Mouse (Mus musculus) neutrophil, adult 5-6 weeks (primary cell): ENCODE data around the gene Trak1. TPM values are rescaled to one million over a fixed set of nuclear protein-coding genes. Genes with fewer than 3 reads are reported as not detected.

Source experiments
- ATAC-seq: fragments of 151-379, 151-347 bp; 2 replicates; pipeline ENCODE4 v1.8.0; 2017; ENCODE audit warnings: mild to moderate bottlenecking, moderate TSS enrichment; ENCODE audit not compliant: insufficient number of reproducible peaks, poor library complexity, low FRiP score, severe bottlenecking; ENCODE audit errors: extremely low read depth
- total RNA-seq: library from RNA; stranded (forward); fragments of 200-1000 nt; gene quantifications from 2 replicates; pipeline ENCODE4 v1.2.3, GENCODE M21; 2017

Gene Trak1
- total RNA-seq, 1 experiment from 2014 or later, result 45.3 TPM

GRCm38 (mm10) chr9:121357582-121358275 is 60.4 kb downstream of the Trak1 start:
- no peak for ATAC-seq

GRCm38 (mm10) chr9:121358418-121358817 is 61.1 kb downstream of the Trak1 start:
- ATAC-seq, result no peak

GRCm38 (mm10) chr9:121359266-121359972 is 62.1 kb downstream of the Trak1 start:
- ATAC-seq, result no peak

GRCm38 (mm10) chr9:121360327-121360954 is 63.1 kb downstream of the Trak1 start:
- ATAC-seq, result peak; percentile 31

GRCm38 (mm10) chr9:121361010-121361409 is 63.7 kb downstream of the Trak1 start:
- ATAC-seq, result peak; percentile 47; the same call in 1 of the 2 replicates

GRCm38 (mm10) chr9:121363932-121364331 is 66.6 kb downstream of the Trak1 start:
- ATAC-seq, result no peak

- no peak for ATAC-seq
These were observed 69.0 kb downstream of the Trak1 start for GRCm38 (mm10) chr9:121366135-121366863.

- ATAC-seq, result no peak
These were observed 69.6 kb downstream of the Trak1 start for GRCm38 (mm10) chr9:121366864-121367245.

- no peak for ATAC-seq
These were observed 72.3 kb downstream of the Trak1 start for GRCm38 (mm10) chr9:121369573-121369972.

GRCm38 (mm10) chr9:121371346-121371891 is 74.1 kb downstream of the Trak1 start:
- no peak for ATAC-seq

- peak; percentile 13; the same call in 1 of the 2 replicates for ATAC-seq
These were observed 74.8 kb downstream of the Trak1 start for GRCm38 (mm10) chr9:121371946-121372646.

- no peak for ATAC-seq
These were observed 75.8 kb downstream of the Trak1 start for GRCm38 (mm10) chr9:121373107-121373506.

GRCm38 (mm10) chr9:121373512-121373911 is 76.2 kb downstream of the Trak1 start:
- no peak for ATAC-seq

GRCm38 (mm10) chr9:121374076-121374863 is 77.0 kb downstream of the Trak1 start:
- ATAC-seq, result peak; percentile 73

- ATAC-seq, result no peak
These were observed 77.6 kb downstream of the Trak1 start for GRCm38 (mm10) chr9:121374864-121375255.

- no peak for ATAC-seq
These were observed 78.8 kb downstream of the Trak1 start for GRCm38 (mm10) chr9:121376094-121376493.

GRCm38 (mm10) chr9:121380310-121380920 is 83.1 kb downstream of the Trak1 start:
- no peak for ATAC-seq
